Comparison of ENCODE assay signal across 8 mouse cellular contexts in genomic region chr2:102549611-102550266, GRCm38 (mm10). TPM values are rescaled to one million over a fixed set of nuclear protein-coding genes. Genes with fewer than 3 reads are reported as not detected.
DNase-seq lines count a peak whose midpoint lies in the region; ATAC-seq and TF ChIP-seq lines count a peak whose summit lies in the region.

Gene Pamr1, plus strand, starts transcription at chr2:102550012.

- H3K27ac ChIP-seq in bone marrow, adult 2 months (ENCODE audit: control insufficient read depth, insufficient read depth, low read depth, low read length, poor library complexity), result peak within 1 kb of the TSS; percentile 21; the same call in 1 of the 2 replicates
- H3K27ac ChIP-seq in stomach, postnatal 0 days (replicated peaks), result no peak within 1 kb of the TSS; the same call in 1 of the 2 replicates

- peak; percentile 6 for DNase-seq in 3134 (ENCODE audit: extremely low read depth, insufficient read length, low spot score)
- peak; percentile 29 for DNase-seq in fibroblast of lung, adult 2 months (ENCODE audit: low read depth)
- peak; percentile 60 for DNase-seq in heart, postnatal 4 days
- peak; percentile 22 to 23 for DNase-seq in left cerebral cortex, postnatal 14 days (ENCODE audit: low spot score in 2 of 2)
- DNase-seq in mesoderm, embryonic 11.5 days (ENCODE audit: low read depth, low spot score), result peak; percentile 70
- peak; percentile 75 for DNase-seq in stomach, postnatal 0 days (ENCODE audit: low spot score)

- intact Hi-C loops in left cerebral cortex, postnatal 14 days (cut with DNase I), result no loop called here

- H3K27me3 ChIP-seq in stomach, postnatal 0 days (ENCODE audit: control insufficient read depth, insufficient read depth, low read length), result no peaks in the 10 kb centered on the region

- no peaks in the 10 kb centered on the region for H3K9me3 ChIP-seq in stomach, postnatal 0 days (ENCODE audit: control insufficient read depth, low read length)

- TF ChIP-seq CTCF in bone marrow, adult 2 months (IDR thresholded peaks at IDR 0.05; ENCODE audit: control insufficient read depth, insufficient read depth, low read length), result no peak
- no peak for TF ChIP-seq CTCF in stomach, postnatal 0 days (IDR thresholded peaks at IDR 0.05; ENCODE audit: low read depth)

- no peaks in the 10 kb centered on the region for H3K36me3 ChIP-seq in stomach, postnatal 0 days (ENCODE audit: control insufficient read depth, insufficient read depth, low read length)

- H3K4me3 ChIP-seq in bone marrow, adult 2 months (replicated peaks; ENCODE audit: control insufficient read depth, low read depth, low read length), result no peak within 1 kb of the TSS
- peak within 1 kb of the TSS; percentile 31 for H3K4me3 ChIP-seq in stomach, postnatal 0 days (ENCODE audit: low read depth, low read length)

- TF ChIP-seq EP300 in stomach, postnatal 0 days (optimal IDR thresholded peaks at IDR 0.05), result no peak

- TF ChIP-seq POLR2A in bone marrow, adult 2 months (IDR thresholded peaks at IDR 0.05; ENCODE audit: borderline replicate concordance, control insufficient read depth, low read depth, low read length), result no peak

- H3K4me2 ChIP-seq in stomach, postnatal 0 days (replicated peaks; ENCODE audit: low read depth), result peak within 1 kb of the TSS; percentile 56

- ATAC-seq in stomach, postnatal 0 days (ENCODE audit: low FRiP score, low TSS enrichment), result peak; percentile 84
- ATAC-seq in activated CD4-positive, CD25-positive, alpha-beta regulatory T cell, adult 4 months, result no peak

- peak within 1 kb of the TSS; percentile 45; the same call in 1 of the 2 replicates for H3K9ac ChIP-seq in stomach, postnatal 0 days (ENCODE audit: low read length)

- 6% methylated on average over 26 of the region's 26 CpGs for WGBS in bone marrow, adult 2 months
- WGBS in stomach, postnatal 0 days, result 2% methylated on average over 26 of the region's 26 CpGs

- no peaks in the 10 kb centered on the region for H3K4me1 ChIP-seq in bone marrow, adult 2 months (ENCODE audit: control insufficient read depth, insufficient read depth, low read length)
- H3K4me1 ChIP-seq in stomach, postnatal 0 days (replicated peaks; ENCODE audit: control insufficient read depth, insufficient read depth), result no peaks in the 10 kb centered on the region; the same call in none of the 2 replicates

RNA-seq across cellular contexts. Expression of gene Pamr1, which starts in this region (rescaled TPM):
- 0.66 and 0.80 TPM in 2 replicates for polyA plus RNA-seq in bone marrow, adult 2 months (2011; ENCODE audit: insufficient read depth, insufficient read length, low replicate concordance, missing spikeins)
- total RNA-seq in heart, postnatal 4 days (2021), result 1 to 10 TPM; 4.6 to 6.4 TPM
- 10 to 100 TPM; 34.4 to 35.9 TPM for total RNA-seq in left cerebral cortex, postnatal 14 days (2021)
- polyA plus RNA-seq in stomach, postnatal 0 days (2015; fragmentation: Nextera tagmentation; extraction: Ambion mirVana), result 17.2 and 19.8 TPM in 2 replicates
- not detected for polyA plus RNA-seq in activated CD4-positive, CD25-positive, alpha-beta regulatory T cell, adult 4 months (2017; shearing (Covaris generic))

Comparison
In these comparisons a context has a peak if more than half of its experiments do, and no peak if none do; other contexts are left out.
1. RNA of gene Pamr1 (total RNA-seq): 34.4 to 35.9 TPM in left cerebral cortex, postnatal 14 days; 4.6 to 6.4 TPM in heart, postnatal 4 days; every median in the first group is over 4 times any median in the second.
2. RNA of gene Pamr1 (polyA plus RNA-seq): 17.2 to 19.8 TPM in stomach, postnatal 0 days; 0.66 to 0.80 TPM in bone marrow, adult 2 months and not detected in activated CD4-positive, CD25-positive, alpha-beta regulatory T cell, adult 4 months; every median in the first group is over 10 times any median in the second.
3. DNase-seq: peak in every context shown above with its lines; median percentile 75 in stomach, postnatal 0 days; 70 in mesoderm, embryonic 11.5 days; 60 in heart, postnatal 4 days; 29 in fibroblast of lung, adult 2 months; 22 in left cerebral cortex, postnatal 14 days; 6 in 3134.